Mouse (Mus musculus) MEL (cell line): ENCODE data around the gene Mlip. TPM values are rescaled to one million over a fixed set of nuclear protein-coding genes. Genes with fewer than 3 reads are reported as not detected.

ENCODE experiments used
- DNase-seq: peaks from one replicate; pipeline ENCODE4 v3.0.0; 2011; ENCODE audit warnings: low read depth, low spot score
- H3K27ac ChIP-seq: 2 replicates; pipeline ENCODE4 v1.5.1; 2012; ENCODE audit warnings: low read depth, mild to moderate bottlenecking, control low read depth, low read length, moderate library complexity; ENCODE audit not compliant: control insufficient read depth
- H3K27me3 ChIP-seq, 2 experiments: fragments of 150-350 bp in 1 of 2; sonication (generic) in 1 of 2; 2 replicates each; pipeline ENCODE4 v1.6.1; 2012; ENCODE audit warnings: low read length in 2 of 2, mild to moderate bottlenecking in 2 of 2, improper control_type of control experiment in 1 of 2, moderate library complexity in 1 of 2; ENCODE audit not compliant: insufficient read depth in 2 of 2, control insufficient read depth in 1 of 2
- H3K36me3 ChIP-seq, 2 experiments: 2 replicates each; pipeline ENCODE4 v1.6.1; 2012 to 2014; ENCODE audit warnings: low read length in 2 of 2, improper control_type of control experiment in 1 of 2, inconsistent platforms in 1 of 2, mild to moderate bottlenecking in 1 of 2; ENCODE audit not compliant: insufficient read depth in 2 of 2, control insufficient read depth in 1 of 2
- H3K4me1 ChIP-seq, 2 experiments: fragments of 150-350 bp in 1 of 2; sonication (generic) in 1 of 2; 2 replicates each; pipeline ENCODE4 v1.6.1; 2012; ENCODE audit warnings: low read length in 2 of 2, improper control_type of control experiment in 1 of 2, mild to moderate bottlenecking in 1 of 2; ENCODE audit not compliant: insufficient read depth in 2 of 2, control insufficient read depth in 1 of 2
- H3K4me3 ChIP-seq, 2 experiments: fragments of 150-350 bp in 1 of 2; sonication (generic) in 1 of 2; 2 replicates each; pipeline ENCODE4 v1.5.1; 2012; ENCODE audit warnings: low read depth in 2 of 2, low read length in 2 of 2, mild to moderate bottlenecking in 2 of 2, moderate library complexity in 2 of 2, control low read depth in 1 of 2, improper control_type of control experiment in 1 of 2; ENCODE audit not compliant: control insufficient read depth in 1 of 2, insufficient read depth in 1 of 2
- H3K79me2 ChIP-seq: 2 replicates; pipeline ENCODE4 v1.6.1; 2012; ENCODE audit warnings: mild to moderate bottlenecking, low read length, moderate library complexity; ENCODE audit not compliant: control insufficient read depth, poor library complexity, insufficient read depth
- H3K9ac ChIP-seq: 2 replicates; pipeline ENCODE4 v1.6.1; 2012; ENCODE audit warnings: low read depth, mild to moderate bottlenecking, control low read depth, low read length, moderate library complexity; ENCODE audit not compliant: control insufficient read depth, poor library complexity, severe bottlenecking
- H3K9me3 ChIP-seq: fragments of 150-350 bp; sonication (generic); replicated peaks from 2 replicates; pipeline ENCODE4 v1.6.1; 2012; ENCODE audit warnings: mild to moderate bottlenecking, low read length, improper control_type of control experiment, moderate library complexity; ENCODE audit not compliant: insufficient read depth
- BHLHE40 ChIP-seq: IDR thresholded peaks from 2 replicates; pipeline ENCODE4 v1.6.1; 2012; ENCODE audit warnings: low read depth, mild to moderate bottlenecking, inconsistent platforms, low read length, improper control_type of control experiment, borderline replicate concordance
- CHD1 ChIP-seq: IDR thresholded peaks from 2 replicates; pipeline ENCODE4 v1.6.1; 2012; ENCODE audit warnings: low read depth, mild to moderate bottlenecking, inconsistent platforms, low read length, improper control_type of control experiment
- CHD2 ChIP-seq: IDR thresholded peaks from 2 replicates; pipeline ENCODE4 v1.6.1; 2011; ENCODE audit warnings: low read length, improper control_type of control experiment
- CTCF ChIP-seq, 3 experiments: IDR thresholded peaks in 2 of 3; conservative IDR thresholded peaks in 1 of 3; 2 replicates each; pipeline ENCODE4 v1.5.1; 2011 to 2012; ENCODE audit warnings: low read length in 3 of 3, low read depth in 2 of 3, mild to moderate bottlenecking in 2 of 3, improper control_type of control experiment in 1 of 3, inconsistent platforms in 1 of 3, mixed read lengths in 1 of 3, moderate library complexity in 1 of 3; ENCODE audit not compliant: control insufficient read depth in 1 of 3, insufficient read depth in 1 of 3, poor library complexity in 1 of 3, severe bottlenecking in 1 of 3
- E2F4 ChIP-seq: IDR thresholded peaks from 2 replicates; pipeline ENCODE4 v1.6.1; 2011; ENCODE audit warnings: low read depth, low read length, improper control_type of control experiment, borderline replicate concordance
- ELF1 ChIP-seq: IDR thresholded peaks from 2 replicates; pipeline ENCODE4 v1.6.1; 2014; ENCODE audit warnings: low read depth, mild to moderate bottlenecking, inconsistent platforms, low read length, improper control_type of control experiment, moderate library complexity
- ETS1 ChIP-seq: IDR thresholded peaks from 2 replicates; pipeline ENCODE4 v1.6.1; 2012; ENCODE audit warnings: low read depth, mild to moderate bottlenecking, inconsistent platforms, low read length, improper control_type of control experiment, moderate library complexity
- GABPA ChIP-seq: IDR thresholded peaks from 2 replicates; pipeline ENCODE4 v1.6.1; 2012; ENCODE audit warnings: low read depth, mild to moderate bottlenecking, inconsistent platforms, low read length, improper control_type of control experiment, moderate library complexity
- GATA1 ChIP-seq: IDR thresholded peaks from 2 replicates; pipeline ENCODE4 v1.6.1; 2011; ENCODE audit warnings: low read depth, low read length, improper control_type of control experiment
- HCFC1 ChIP-seq: IDR thresholded peaks from 2 replicates; pipeline ENCODE4 v1.6.1; 2012; ENCODE audit warnings: low read depth, mild to moderate bottlenecking, inconsistent platforms, low read length, improper control_type of control experiment, moderate library complexity
- JUND ChIP-seq: IDR thresholded peaks from 2 replicates; pipeline ENCODE4 v1.6.1; 2011; ENCODE audit warnings: low read depth, mild to moderate bottlenecking, improper control_type of control experiment, low read length
- KAT2A ChIP-seq: conservative IDR thresholded peaks from 2 replicates; pipeline ENCODE4 v1.6.1; 2012; ENCODE audit warnings: low read depth, low read length, improper control_type of control experiment, inconsistent platforms
- MAFK ChIP-seq: IDR thresholded peaks from 2 replicates; pipeline ENCODE4 v1.6.1; 2011; ENCODE audit warnings: low read depth, mild to moderate bottlenecking, low read length, improper control_type of control experiment, borderline replicate concordance
- MAX ChIP-seq: IDR thresholded peaks from 2 replicates; pipeline ENCODE4 v1.6.1; 2011; ENCODE audit warnings: low read length, improper control_type of control experiment
- MAZ ChIP-seq: IDR thresholded peaks from 2 replicates; pipeline ENCODE4 v1.6.1; 2012; ENCODE audit warnings: low read depth, mild to moderate bottlenecking, inconsistent platforms, low read length, improper control_type of control experiment
- MEF2A ChIP-seq: IDR thresholded peaks from 2 replicates; pipeline ENCODE4 v1.6.1; 2014; ENCODE audit warnings: low read depth, mild to moderate bottlenecking, inconsistent platforms, low read length, improper control_type of control experiment; ENCODE audit not compliant: poor library complexity, insufficient replicate concordance, severe bottlenecking; ENCODE audit errors: extremely low read depth
- MXI1 ChIP-seq: IDR thresholded peaks from 2 replicates; pipeline ENCODE4 v1.6.1; 2011; ENCODE audit warnings: mild to moderate bottlenecking, low read depth, low read length, improper control_type of control experiment
- MYB ChIP-seq: IDR thresholded peaks from 2 replicates; pipeline ENCODE4 v1.6.1; 2011; ENCODE audit warnings: mild to moderate bottlenecking, low read depth, low read length, improper control_type of control experiment
- MYC ChIP-seq: IDR thresholded peaks from 2 replicates; pipeline ENCODE4 v1.6.1; 2011; ENCODE audit warnings: low read depth, mild to moderate bottlenecking, low read length, improper control_type of control experiment, moderate library complexity
- NELFE ChIP-seq: IDR thresholded peaks from 2 replicates; pipeline ENCODE4 v1.6.1; 2011; ENCODE audit warnings: low read depth, low read length, improper control_type of control experiment
- NRF1 ChIP-seq: IDR thresholded peaks from 2 replicates; pipeline ENCODE4 v1.6.1; 2014; ENCODE audit warnings: low read depth, mild to moderate bottlenecking, inconsistent platforms, low read length, improper control_type of control experiment, moderate library complexity; ENCODE audit not compliant: poor library complexity, insufficient read depth, severe bottlenecking
- POLR2A ChIP-seq, 2 experiments: IDR thresholded peaks; 2 replicates each; pipeline ENCODE4 v1.6.1; 2011 to 2012; ENCODE audit warnings: low read length in 2 of 2, mild to moderate bottlenecking in 2 of 2, control low read depth in 1 of 2, improper control_type of control experiment in 1 of 2, low read depth in 1 of 2, moderate library complexity in 1 of 2; ENCODE audit not compliant: control insufficient read depth in 1 of 2, insufficient read depth in 1 of 2, poor library complexity in 1 of 2
- POLR2AphosphoS2 ChIP-seq: IDR thresholded peaks from 2 replicates; pipeline ENCODE4 v1.6.1; 2011; ENCODE audit warnings: low read length, improper control_type of control experiment
- POLR2AphosphoS5 ChIP-seq: IDR thresholded peaks from 2 replicates; pipeline ENCODE4 v1.6.1; 2012; ENCODE audit warnings: low read depth, borderline replicate concordance, mild to moderate bottlenecking, inconsistent platforms, low read length, moderate library complexity, mixed read lengths
- RAD21 ChIP-seq: IDR thresholded peaks from 2 replicates; pipeline ENCODE4 v1.6.1; 2011; ENCODE audit warnings: mild to moderate bottlenecking, low read depth, low read length, improper control_type of control experiment
- RCOR1 ChIP-seq: IDR thresholded peaks from 2 replicates; pipeline ENCODE4 v1.6.1; 2012; ENCODE audit warnings: low read depth, mild to moderate bottlenecking, inconsistent platforms, low read length, improper control_type of control experiment
- SIN3A ChIP-seq: IDR thresholded peaks from 2 replicates; pipeline ENCODE4 v1.6.1; 2012; ENCODE audit warnings: low read length, improper control_type of control experiment, inconsistent platforms
- SMC3 ChIP-seq: IDR thresholded peaks from 2 replicates; pipeline ENCODE4 v1.6.1; 2011; ENCODE audit warnings: low read depth, low read length, improper control_type of control experiment
- TAL1 ChIP-seq: IDR thresholded peaks from 2 replicates; pipeline ENCODE4 v1.6.1; 2012; ENCODE audit warnings: mild to moderate bottlenecking, inconsistent platforms, low read length, moderate library complexity, mixed read lengths
- TBP ChIP-seq: IDR thresholded peaks from 2 replicates; pipeline ENCODE4 v1.8.0; 2011; ENCODE audit warnings: low read depth, low read length, improper control_type of control experiment
- TCF12 ChIP-seq: IDR thresholded peaks from 2 replicates; pipeline ENCODE4 v1.6.1; 2014; ENCODE audit warnings: low read depth, mild to moderate bottlenecking, inconsistent platforms, low read length, improper control_type of control experiment, moderate library complexity
- UBTF ChIP-seq: IDR thresholded peaks from 2 replicates; pipeline ENCODE4 v1.6.1; 2012; ENCODE audit warnings: low read depth, mild to moderate bottlenecking, inconsistent platforms, low read length, improper control_type of control experiment, moderate library complexity, borderline replicate concordance; ENCODE audit not compliant: insufficient read depth
- USF1 ChIP-seq: IDR thresholded peaks from 2 replicates; pipeline ENCODE4 v1.6.1; 2014; ENCODE audit warnings: low read depth, mild to moderate bottlenecking, inconsistent platforms, low read length, improper control_type of control experiment, moderate library complexity
- USF2 ChIP-seq, 2 experiments: IDR thresholded peaks; 2 replicates each; pipeline ENCODE4 v1.6.1; 2011 to 2012; ENCODE audit warnings: improper control_type of control experiment in 2 of 2, low read length in 2 of 2, borderline replicate concordance in 1 of 2, inconsistent platforms in 1 of 2, low read depth in 1 of 2, mild to moderate bottlenecking in 1 of 2; ENCODE audit not compliant: insufficient read depth in 1 of 2
- ZC3H11A ChIP-seq: IDR thresholded peaks from 2 replicates; pipeline ENCODE4 v1.6.1; 2012; ENCODE audit warnings: low read depth, mild to moderate bottlenecking, inconsistent platforms, low read length, improper control_type of control experiment
- ZKSCAN1 ChIP-seq: IDR thresholded peaks from 2 replicates; pipeline ENCODE4 v1.6.1; 2012; ENCODE audit warnings: low read depth, mild to moderate bottlenecking, inconsistent platforms, low read length, improper control_type of control experiment, moderate library complexity
- ZMIZ1 ChIP-seq: IDR thresholded peaks from 2 replicates; pipeline ENCODE4 v1.6.1; 2012; ENCODE audit warnings: low read depth, mild to moderate bottlenecking, inconsistent platforms, low read length, improper control_type of control experiment, moderate library complexity
- ZNF384 ChIP-seq: IDR thresholded peaks from 2 replicates; pipeline ENCODE4 v1.6.1; 2012; ENCODE audit warnings: low read depth, mild to moderate bottlenecking, inconsistent platforms, low read length, improper control_type of control experiment
- polyA plus RNA-seq, 2 experiments: library from polyadenylated mRNA; stranded (reverse) in 1 of 2; unstranded in 1 of 2; fragments of >175 nt in 1 of 2; fragments of >200 nt in 1 of 2; gene quantifications; 2 replicates each; pipeline versions ENCODE4 v1.2.1 to v1.2.4; 2012; ENCODE audit warnings: low replicate concordance in 2 of 2, low read depth in 1 of 2; ENCODE audit not compliant: insufficient read length in 2 of 2, insufficient read depth in 1 of 2, missing spikeins in 1 of 2
- total RNA-seq: library from RNA; depleted of rRNA; stranded (reverse); fragments of 300-350 nt; gene quantifications from 2 replicates; pipeline ENCODE4 v1.2.3, GENCODE M21; 2012

The Mlip gene
- total and polyA plus RNA-seq, 3 experiments: 0.04 TPM; not detected in 2

GRCm38 (mm10) chr9:77259052-77259451, 93.7 kb downstream of the Mlip start:
- H3K79me2 ChIP-seq: no peaks in the 10 kb centered on the region
- no peak overlapping the region for H3K4me3 ChIP-seq
- peak; percentile 59 for DNase-seq
- H3K36me3 ChIP-seq: peaks cover 0 to 3% of the 10 kb centered on the region in 2 experiments; a peak in 2 of 4 replicates
- H3K9me3 ChIP-seq: no peaks in the 10 kb centered on the region
- peaks cover 0 to 5% of the 10 kb centered on the region in 2 experiments; a peak in 1 of 4 replicates for H3K4me1 ChIP-seq
- peaks cover 0 to 9% of the 10 kb centered on the region in 2 experiments for H3K27me3 ChIP-seq
- no peak overlapping the region for H3K9ac ChIP-seq
- no peak overlapping the region for H3K27ac ChIP-seq
- TF ChIP-seq ZMIZ1 (no peak), MYC (no peak), POLR2AphosphoS5 (no peak), HCFC1 (no peak), RCOR1 (peak; percentile 80; the same call in 1 of the 2 replicates), GATA1 (peak; percentile 96), NELFE (no peak), UBTF (no peak), POLR2AphosphoS2 (no peak), SMC3 (no peak), RAD21 (no peak), CHD1 (no peak), NRF1 (no peak), MAZ (no peak), BHLHE40 (peak; percentile 25; the same call in 1 of the 2 replicates), ZKSCAN1 (no peak), GABPA (no peak), MAX (no peak), MYB (no peak), MEF2A (no peak), TBP (no peak), SIN3A (0 out of 2 replicates have a peak, but pooled peaks have one; percentile 28), MXI1 (0 out of 2 replicates have a peak, but pooled peaks have one; percentile 19), E2F4 (no peak), KAT2A (no peak), ELF1 (no peak), ETS1 (peak; percentile 58), MAFK (no peak), TCF12 (peak; percentile 96), POLR2A (IDR thresholded peaks at IDR 0.05; ENCODE audit: control insufficient read depth in 1 of 2, insufficient read depth in 1 of 2, low read depth in 1 of 2, low read length in 2 of 2, poor library complexity in 1 of 2) (no peak), ZNF384 (no peak), JUND (no peak), TAL1 (peak; percentile 51), ZC3H11A (no peak), CHD2 (no peak), USF1 (no peak), CTCF (IDR thresholded peaks at IDR 0.05 in 2 of 3, conservative IDR thresholded peaks at IDR 0.05 in 1 of 3; ENCODE audit: control insufficient read depth in 1 of 3, insufficient read depth in 1 of 3, low read depth in 2 of 3, low read length in 3 of 3, poor library complexity in 1 of 3, severe bottlenecking in 1 of 3) (no peak), USF2 (IDR thresholded peaks at IDR 0.05; ENCODE audit: borderline replicate concordance in 1 of 2, insufficient read depth in 1 of 2, low read depth in 1 of 2, low read length in 2 of 2) (no peak)
